Mouse (Mus musculus): Measurements from ENCODE around the gene Wnt9b. TPM values are rescaled to one million over a fixed set of nuclear protein-coding genes. Genes with fewer than 3 reads are reported as not detected.
"Not testable (repeated sequence)": the region's sequence is repeated elsewhere in the genome, so short reads cannot be mapped to it uniquely, and the experiment has no call there.

Gene Wnt9b
- polyA plus RNA-seq, 1 experiment = not detected

DNA sequence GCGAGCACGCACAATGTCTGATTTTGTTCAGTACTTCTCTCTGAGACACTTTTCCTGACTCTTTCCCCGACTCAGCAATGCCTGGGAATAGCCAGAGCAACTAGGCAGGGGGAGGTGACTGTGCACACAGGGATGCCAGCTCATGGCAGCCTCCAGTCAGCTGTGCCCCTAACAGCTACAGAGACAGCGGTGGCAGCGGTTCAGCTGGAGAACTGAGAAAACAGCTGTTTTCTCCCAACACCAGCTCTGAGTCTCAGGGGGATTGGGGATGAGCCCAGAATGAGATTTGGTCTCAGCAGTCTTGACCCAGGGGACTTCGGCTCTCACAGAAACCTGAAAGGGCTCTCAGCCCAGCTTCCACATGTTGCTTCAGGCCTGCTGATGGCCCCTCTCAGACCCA, 15.0 kb upstream of the Wnt9b start:
- Histone ChIP-seq H3K4me1 (ENCODE audit: control insufficient read depth) (no peaks in the 10 kb centered on the region), H3K9me3 (ENCODE audit: control insufficient read depth, low read length) (peaks cover 2% of the 10 kb centered on the region), H3K36me3 (ENCODE audit: control insufficient read depth) (no peaks in the 10 kb centered on the region), H3K4me3 (replicated peaks) (no peak overlapping the region), H3K27me3 (ENCODE audit: control insufficient read depth) (peaks cover 10% of the 10 kb centered on the region)
- TF ChIP-seq GATA1 (IDR thresholded peaks at IDR 0.05; ENCODE audit: low read length) (no peak), TAL1 (IDR thresholded peaks at IDR 0.05; ENCODE audit: low read length) (no peak)

DNA sequence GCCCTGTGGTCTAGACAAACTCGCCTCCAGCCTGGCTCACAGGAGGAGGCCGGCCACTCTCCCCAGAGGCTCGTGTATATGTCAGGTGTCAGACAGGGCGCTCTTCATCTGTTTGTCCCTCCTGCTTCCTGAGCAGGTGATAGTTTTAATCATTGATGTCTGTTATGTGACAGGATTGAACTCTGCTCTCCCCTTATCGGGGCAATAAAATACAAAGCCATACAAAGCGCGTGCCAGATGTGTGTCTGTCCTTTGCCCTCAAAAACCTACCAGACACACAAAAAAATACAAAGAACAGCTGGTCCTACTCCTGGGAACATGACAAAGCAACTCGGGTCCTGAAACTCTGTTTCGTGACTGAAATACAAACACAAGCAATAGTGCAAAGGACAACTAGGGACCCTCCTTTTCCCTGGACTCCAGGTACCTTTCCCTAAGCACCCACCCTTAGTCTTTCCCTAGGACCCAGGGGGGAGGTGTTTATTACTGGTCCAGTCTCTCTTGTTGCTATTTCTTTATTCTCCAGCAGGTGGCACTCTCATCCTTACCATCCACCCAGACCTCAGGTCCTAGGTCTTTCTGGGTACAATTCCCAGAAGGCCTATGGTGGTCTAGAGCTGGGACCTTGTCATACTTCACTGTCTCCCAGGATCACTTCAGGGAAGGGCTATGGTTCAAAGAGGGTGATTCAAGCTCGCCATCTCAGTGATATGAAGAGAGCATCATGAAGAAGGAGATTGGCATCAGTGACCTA, 14.0 kb upstream of the Wnt9b start:
- no peaks in the 10 kb centered on the region for H3K4me1 ChIP-seq (ENCODE audit: control insufficient read depth)
- peaks cover 6% of the 10 kb centered on the region for H3K27me3 ChIP-seq (ENCODE audit: control insufficient read depth)

GRCm38 (mm10) chr11:103760891-103761290, 11.3 kb upstream of the Wnt9b start:
- not testable (repeated sequence) for H3K4me3 ChIP-seq (replicated peaks); H3K36me3 ChIP-seq (ENCODE audit: control insufficient read depth); H3K9me3 ChIP-seq (ENCODE audit: control insufficient read depth, low read length); H3K4me1 ChIP-seq (ENCODE audit: control insufficient read depth); H3K27me3 ChIP-seq (ENCODE audit: control insufficient read depth)

More for the DNA sequence above, 14.0 kb upstream of the Wnt9b start:
- Histone ChIP-seq H3K4me3 (replicated peaks) (no peak overlapping the region), H3K36me3 (ENCODE audit: control insufficient read depth) (no peaks in the 10 kb centered on the region), H3K9me3 (ENCODE audit: control insufficient read depth, low read length) (peaks cover 2% of the 10 kb centered on the region)
- no peak for TF ChIP-seq TAL1 (IDR thresholded peaks at IDR 0.05; ENCODE audit: low read length)
- TF ChIP-seq GATA1 (IDR thresholded peaks at IDR 0.05; ENCODE audit: low read length) = no peak

DNA sequence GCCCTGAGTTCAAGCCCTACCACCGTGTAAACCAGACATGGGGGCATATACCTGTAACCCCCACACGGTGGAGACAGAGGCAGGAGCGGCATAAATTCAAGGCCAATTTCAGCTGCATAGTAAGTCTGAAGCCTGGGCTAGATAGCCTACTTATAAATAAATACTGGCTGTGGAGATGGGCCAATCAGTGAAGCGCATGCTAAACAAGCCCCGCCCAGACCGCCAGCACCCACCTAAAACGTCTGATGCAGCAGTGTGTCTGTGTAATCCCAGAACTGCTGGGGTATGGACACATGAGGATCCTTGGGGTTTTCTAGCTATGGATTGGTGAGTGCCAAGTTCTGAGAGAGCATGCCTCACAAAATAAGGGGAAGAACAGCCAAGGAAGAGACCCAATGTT, 10.5 kb upstream of the Wnt9b start:
- Histone ChIP-seq H3K36me3 (ENCODE audit: control insufficient read depth) (no peaks in the 10 kb centered on the region), H3K4me1 (ENCODE audit: control insufficient read depth) (no peaks in the 10 kb centered on the region), H3K27me3 (ENCODE audit: control insufficient read depth) (no peaks in the 10 kb centered on the region; the same call in 1 of the 2 replicates), H3K4me3 (replicated peaks) (no peak overlapping the region), H3K9me3 (ENCODE audit: control insufficient read depth, low read length) (peaks cover 2% of the 10 kb centered on the region)
- TF ChIP-seq GATA1 (IDR thresholded peaks at IDR 0.05; ENCODE audit: low read length) (no peak), TAL1 (IDR thresholded peaks at IDR 0.05; ENCODE audit: low read length) (no peak)

DNA sequence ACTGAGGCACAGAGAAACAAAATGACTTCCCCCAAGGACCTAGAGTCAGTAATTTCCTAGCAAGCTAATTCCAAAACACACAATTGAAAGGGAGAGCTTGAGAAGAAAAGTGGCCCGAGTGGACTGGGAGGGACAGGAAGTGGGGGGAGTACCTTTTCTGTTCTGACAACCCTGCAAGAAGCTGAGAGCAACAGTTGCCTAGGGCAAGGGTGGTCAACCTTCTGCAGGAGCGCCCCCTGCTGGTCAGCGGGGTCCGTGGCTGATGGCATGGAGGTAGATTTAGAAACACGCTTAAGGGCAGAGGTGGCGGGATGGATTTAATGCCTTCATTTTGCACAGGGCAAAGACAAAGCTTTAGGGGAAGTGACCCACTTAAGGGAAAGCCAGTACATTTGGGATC, 9.1 kb upstream of the Wnt9b start:
- no peaks in the 10 kb centered on the region for H3K36me3 ChIP-seq (ENCODE audit: control insufficient read depth)
- peaks cover 2% of the 10 kb centered on the region for H3K9me3 ChIP-seq (ENCODE audit: control insufficient read depth, low read length)
- no peaks in the 10 kb centered on the region for H3K4me1 ChIP-seq (ENCODE audit: control insufficient read depth)
- TF ChIP-seq GATA1 (IDR thresholded peaks at IDR 0.05; ENCODE audit: low read length) = no peak
- no peak for TF ChIP-seq TAL1 (IDR thresholded peaks at IDR 0.05; ENCODE audit: low read length)
- no peaks in the 10 kb centered on the region; the same call in 1 of the 2 replicates for H3K27me3 ChIP-seq (ENCODE audit: control insufficient read depth)
- no peak overlapping the region for H3K4me3 ChIP-seq (replicated peaks)

GRCm38 (mm10) chr11:103758054-103758453, 8.4 kb upstream of the Wnt9b start:
- TF ChIP-seq TAL1 (IDR thresholded peaks at IDR 0.05; ENCODE audit: low read length) (no peak), GATA1 (IDR thresholded peaks at IDR 0.05; ENCODE audit: low read length) (no peak)
- Histone ChIP-seq H3K9me3 (ENCODE audit: control insufficient read depth, low read length) (peaks cover 2% of the 10 kb centered on the region), H3K4me3 (replicated peaks) (no peak overlapping the region), H3K4me1 (ENCODE audit: control insufficient read depth) (no peaks in the 10 kb centered on the region), H3K27me3 (ENCODE audit: control insufficient read depth) (no peaks in the 10 kb centered on the region; the same call in 1 of the 2 replicates), H3K36me3 (ENCODE audit: control insufficient read depth) (no peaks in the 10 kb centered on the region)

GRCm38 (mm10) chr11:103750612-103751011, 991 bp upstream of the Wnt9b start:
- no peaks in the 10 kb centered on the region for H3K36me3 ChIP-seq (ENCODE audit: control insufficient read depth)
- TF ChIP-seq TAL1 (IDR thresholded peaks at IDR 0.05; ENCODE audit: low read length) (no peak), GATA1 (IDR thresholded peaks at IDR 0.05; ENCODE audit: low read length) (no peak)
- no peak overlapping the region for H3K4me3 ChIP-seq (replicated peaks)
- no peaks in the 10 kb centered on the region for H3K4me1 ChIP-seq (ENCODE audit: control insufficient read depth)
- no peaks in the 10 kb centered on the region for H3K9me3 ChIP-seq (ENCODE audit: control insufficient read depth, low read length)
- H3K27me3 ChIP-seq (ENCODE audit: control insufficient read depth) = peaks cover 60% of the 10 kb centered on the region

DNA sequence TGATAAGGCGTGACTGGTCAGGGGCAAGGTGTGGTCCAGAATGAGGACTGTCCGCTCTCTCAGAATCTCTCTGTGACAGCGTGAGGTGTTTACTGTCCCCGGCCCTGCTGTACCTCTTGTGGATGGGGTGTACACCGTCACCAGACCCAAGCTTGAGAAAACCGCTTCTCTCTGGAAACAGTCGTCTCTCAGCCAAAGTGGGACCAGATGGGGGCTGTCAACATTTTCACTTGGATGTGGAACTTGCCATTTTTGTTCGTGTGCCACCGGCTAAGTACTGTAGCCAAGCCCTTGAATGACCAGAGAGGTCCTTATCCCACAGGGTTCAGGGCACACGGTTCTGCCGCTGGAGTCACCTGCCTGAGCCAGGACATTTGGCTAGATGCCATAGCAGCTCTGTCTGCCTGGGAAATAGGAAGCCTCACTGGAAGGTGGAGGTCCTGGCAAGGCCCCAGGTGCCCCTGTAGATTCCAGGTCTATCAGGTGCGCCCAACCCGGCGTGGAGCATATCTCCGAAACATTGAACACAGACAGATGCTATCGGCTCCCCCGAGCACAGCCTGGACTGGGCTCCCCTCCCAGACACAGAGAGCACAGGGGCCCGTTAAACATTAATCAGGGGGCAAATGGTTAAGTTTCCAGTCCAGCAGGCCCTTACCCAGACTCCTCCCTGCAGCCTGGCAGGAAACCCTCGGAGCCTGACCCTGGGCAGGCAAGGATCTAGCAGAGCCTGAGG, 14.4 kb downstream of the Wnt9b start:
- Histone ChIP-seq H3K4me1 (ENCODE audit: control insufficient read depth) (no peaks in the 10 kb centered on the region), H3K27me3 (ENCODE audit: control insufficient read depth) (no peaks in the 10 kb centered on the region), H3K36me3 (ENCODE audit: control insufficient read depth) (no peaks in the 10 kb centered on the region), H3K4me3 (replicated peaks) (no peak overlapping the region), H3K9me3 (ENCODE audit: control insufficient read depth, low read length) (no peaks in the 10 kb centered on the region)
- TF ChIP-seq TAL1 (IDR thresholded peaks at IDR 0.05; ENCODE audit: low read length) (no peak), GATA1 (IDR thresholded peaks at IDR 0.05; ENCODE audit: low read length) (no peak)

DNA sequence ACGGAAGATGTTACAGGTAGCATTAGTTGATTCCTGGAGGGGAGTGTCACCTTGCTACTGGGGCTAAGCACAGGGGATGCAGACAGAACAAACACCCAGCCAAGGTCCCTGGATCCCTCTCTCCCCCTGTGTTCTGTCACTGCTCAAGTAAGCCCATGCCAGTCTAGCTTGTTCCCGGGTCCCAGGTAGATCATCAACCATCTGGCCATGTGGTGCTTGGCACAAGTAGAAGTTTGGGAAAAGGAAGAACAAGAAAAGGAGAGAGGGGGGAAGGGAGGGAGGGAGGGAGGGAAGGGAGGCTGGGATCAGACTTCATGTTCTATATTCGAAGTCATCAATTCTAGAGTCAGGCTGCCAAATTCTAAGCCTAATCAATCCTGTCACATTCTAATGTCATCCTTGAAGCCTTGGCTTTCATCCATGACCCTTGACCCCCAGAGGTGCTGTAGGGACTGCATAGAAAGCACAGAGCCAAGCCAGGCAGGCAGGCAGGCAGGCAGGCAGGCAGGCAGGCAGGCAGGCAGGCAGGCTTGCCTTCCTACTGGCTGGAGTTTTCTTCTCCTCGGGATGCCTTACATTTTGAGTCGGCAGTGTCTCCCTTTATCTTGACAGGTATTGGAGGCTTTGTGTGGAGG, 15.1 kb downstream of the Wnt9b start:
- no peaks in the 10 kb centered on the region for H3K9me3 ChIP-seq (ENCODE audit: control insufficient read depth, low read length)
- H3K36me3 ChIP-seq (ENCODE audit: control insufficient read depth) = no peaks in the 10 kb centered on the region
- TF ChIP-seq GATA1 (IDR thresholded peaks at IDR 0.05; ENCODE audit: low read length) (no peak), TAL1 (IDR thresholded peaks at IDR 0.05; ENCODE audit: low read length) (no peak)
- no peaks in the 10 kb centered on the region for H3K4me1 ChIP-seq (ENCODE audit: control insufficient read depth)
- no peak overlapping the region for H3K4me3 ChIP-seq (replicated peaks)
- no peaks in the 10 kb centered on the region for H3K27me3 ChIP-seq (ENCODE audit: control insufficient read depth)

Data from erythroblast, embryonic 14.5 days (primary cell).